Mouse (Mus musculus) cerebellum, adult 9-11 months (tissue): ENCODE measurements around the gene Flvcr1.

Source experiments
- DNase-seq: peaks from one replicate; pipeline ENCODE4 v3.0.0; 2022

Flvcr1 gene

DNA sequence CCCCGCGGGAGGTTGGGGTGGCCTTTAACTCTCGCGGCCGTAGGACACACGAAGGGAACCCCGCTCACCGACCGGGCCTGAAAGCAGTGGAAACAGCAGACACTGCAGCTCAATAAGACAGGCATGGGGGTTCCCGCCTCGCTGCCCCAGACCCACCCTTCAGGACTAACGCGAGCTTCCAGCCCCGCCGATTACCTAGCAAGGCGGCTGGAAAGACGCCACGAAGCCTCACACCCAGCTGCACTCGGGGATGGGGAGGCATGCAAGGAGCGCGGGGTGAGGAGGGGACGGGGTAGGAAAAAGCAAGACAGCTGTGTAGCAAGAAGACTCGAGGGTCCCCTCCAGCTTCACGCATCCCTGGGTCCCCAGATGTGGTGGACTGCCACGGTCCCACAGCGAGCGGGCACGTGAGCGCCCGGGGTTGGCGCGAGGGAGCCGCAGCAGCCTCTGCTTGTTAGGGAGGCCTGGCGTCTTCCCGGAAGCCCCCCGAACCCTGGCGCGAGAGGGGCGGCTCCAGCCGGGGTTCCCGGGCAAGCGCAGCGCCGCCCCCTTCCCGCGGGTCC is 47.4 kb downstream of the Flvcr1 start:
- DNase-seq: peak; percentile 18

DNA sequence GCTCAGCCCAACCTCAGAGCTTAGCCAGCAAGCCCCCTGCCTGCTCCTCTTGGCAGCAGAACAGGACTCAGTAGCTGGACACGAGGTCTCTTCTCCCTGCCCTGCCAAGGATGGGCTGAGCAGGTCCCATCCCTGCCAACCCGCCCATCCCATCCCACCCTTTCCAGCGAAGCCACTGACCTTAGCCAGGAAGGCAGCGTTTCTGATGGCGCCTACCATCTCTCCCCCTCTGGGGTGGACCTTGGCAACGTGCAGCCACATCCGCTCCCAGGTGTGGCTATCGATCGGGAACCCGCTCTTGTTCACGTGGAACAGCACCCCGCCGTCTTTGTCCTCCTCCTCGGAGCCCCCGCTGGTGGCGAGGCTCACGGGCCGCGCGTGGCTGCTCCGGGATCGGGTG is 48.0 kb downstream of the Flvcr1 start:
- DNase-seq: no peak

DNA sequence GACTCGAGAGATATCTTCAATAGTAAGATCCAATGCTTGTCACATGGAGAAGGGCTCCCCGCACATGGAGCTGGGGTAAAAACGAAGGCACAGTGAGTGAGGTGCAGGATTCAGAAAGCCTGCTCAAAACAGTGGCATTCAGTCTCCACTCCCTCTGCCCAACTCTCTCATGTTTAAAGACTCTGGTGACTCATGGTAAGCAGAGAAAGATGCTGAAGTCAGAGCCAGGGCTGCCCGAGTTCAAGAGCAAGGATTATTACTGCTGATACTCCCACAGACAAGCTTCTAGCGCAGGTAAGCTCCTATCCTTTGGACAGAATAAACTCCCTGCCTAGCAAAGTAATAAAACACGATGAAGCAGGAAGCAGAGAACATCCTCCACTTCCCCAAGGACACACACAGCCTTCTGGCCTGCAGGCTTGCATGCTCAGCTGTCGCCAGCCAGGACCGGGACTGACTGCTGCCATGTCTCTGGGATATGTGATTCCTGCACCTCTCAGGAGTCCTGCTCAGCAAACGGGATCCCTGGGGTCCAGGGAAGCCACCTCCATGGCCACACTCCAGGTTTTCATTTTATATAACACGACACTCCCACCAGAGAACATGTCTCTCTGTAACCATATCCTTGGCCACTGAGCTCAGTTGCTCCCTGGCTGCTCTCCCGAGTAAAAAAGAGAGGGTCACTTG is 48.9 kb downstream of the Flvcr1 start:
- DNase-seq: no peak

DNA sequence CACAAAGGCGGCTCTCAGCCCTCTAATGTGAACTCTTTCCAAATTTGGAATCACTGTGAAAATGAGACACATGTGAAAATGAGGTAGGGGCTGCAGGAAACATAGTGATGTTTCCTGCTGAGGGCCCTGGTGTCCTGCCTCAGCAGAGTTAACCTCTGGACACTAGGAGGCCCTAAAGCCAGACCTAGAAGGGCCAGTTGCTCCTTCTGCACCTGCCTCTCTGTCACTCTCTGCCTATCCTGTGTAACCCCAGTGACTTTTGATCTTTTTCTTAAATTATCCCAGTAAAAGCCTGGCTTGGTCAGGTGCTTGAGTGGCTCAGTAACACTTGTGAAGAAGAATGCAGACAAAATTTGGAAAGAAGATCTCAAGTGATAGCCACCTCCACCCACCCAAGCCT is 51.1 kb downstream of the Flvcr1 start:
- DNase-seq: no peak

DNA sequence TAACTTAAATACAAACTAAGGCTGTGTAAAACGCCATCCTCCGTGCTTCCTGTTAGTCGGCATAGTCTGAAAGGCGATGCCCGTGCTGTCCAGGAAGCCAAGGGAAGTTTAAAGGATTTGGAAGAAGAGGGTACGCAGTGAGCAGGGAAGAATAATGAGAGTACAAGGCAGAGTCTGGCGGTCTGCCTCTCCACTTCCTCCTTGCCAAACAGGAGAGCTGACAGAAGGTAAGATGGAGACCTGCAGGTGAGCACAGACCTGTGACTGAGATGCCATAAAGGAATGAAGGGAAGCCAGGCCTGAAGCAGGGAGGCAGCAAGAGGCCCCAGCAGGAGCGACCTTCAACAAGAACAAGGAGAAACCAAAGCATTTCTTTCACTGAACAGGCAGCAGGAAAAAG is 51.8 kb downstream of the Flvcr1 start:
- no peak for DNase-seq

DNA sequence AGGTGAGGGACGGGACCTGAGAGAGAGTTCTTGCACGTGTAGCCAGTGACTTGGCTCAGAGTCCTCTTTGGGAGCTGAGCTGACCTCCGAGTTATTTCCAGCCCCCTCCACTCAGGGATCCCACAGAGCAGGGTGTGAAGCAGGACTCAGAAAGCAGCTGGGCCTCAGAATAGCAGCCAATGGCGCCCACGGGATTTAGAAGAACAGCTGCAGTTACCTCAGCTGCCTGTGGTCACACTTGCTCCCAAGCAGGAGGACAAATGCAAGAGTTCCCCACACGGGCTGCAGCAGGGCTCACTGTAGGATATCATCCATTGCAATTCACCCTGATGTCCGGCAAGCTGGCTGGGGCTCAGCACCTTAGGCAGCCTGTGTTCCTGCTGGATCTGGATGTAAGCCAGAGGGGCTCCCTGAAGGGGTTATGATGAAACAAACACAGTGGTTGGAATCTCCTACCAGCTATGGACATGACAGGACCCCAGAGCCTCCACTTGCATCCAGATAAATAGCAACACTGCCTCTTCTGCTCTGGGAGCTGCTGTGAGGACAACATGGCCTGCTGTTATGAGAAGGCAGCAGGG is 53.3 kb downstream of the Flvcr1 start:
- DNase-seq: no peak

DNA sequence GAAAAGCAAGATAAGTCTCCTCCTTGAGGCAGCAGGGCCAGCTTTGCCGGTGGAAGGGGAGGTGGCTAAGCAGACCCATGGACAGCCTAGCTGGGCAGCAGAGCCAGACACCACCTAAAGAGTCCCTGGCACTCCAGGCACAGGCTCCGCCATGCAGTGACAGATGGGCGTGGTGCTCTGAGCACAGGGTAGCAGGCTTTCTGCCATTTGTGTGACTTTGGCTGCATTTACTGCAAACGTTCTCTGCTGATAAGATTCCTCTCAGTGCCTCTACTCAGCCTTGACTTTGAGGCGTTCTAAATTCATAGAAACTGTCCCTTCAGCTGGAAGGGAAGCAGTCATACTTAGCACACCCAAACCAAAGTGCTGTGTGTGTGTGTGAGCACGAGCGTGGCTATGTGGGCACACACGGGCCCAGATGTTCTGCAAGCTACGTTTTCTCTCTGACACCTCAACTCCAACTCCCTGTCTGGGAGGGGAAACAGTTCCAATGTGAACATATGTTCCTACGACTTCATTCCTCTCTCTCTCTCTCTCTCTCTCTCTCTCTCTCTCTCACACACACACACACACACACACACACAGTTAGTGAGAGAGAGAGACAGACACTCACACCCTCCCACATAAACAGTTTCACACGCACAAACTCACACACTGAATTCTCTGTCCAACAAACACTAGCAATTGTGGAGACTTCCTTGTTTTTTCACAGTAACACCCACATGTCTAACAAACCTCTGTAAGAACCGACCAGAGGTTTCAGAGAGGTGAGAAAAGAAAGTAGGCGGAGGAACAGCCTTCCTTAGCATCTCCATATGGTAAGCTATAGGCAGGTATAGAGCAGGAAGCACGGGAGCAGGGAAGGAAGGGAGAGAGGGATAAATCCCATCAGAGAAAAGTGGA is 54.0 kb downstream of the Flvcr1 start:
- peak; percentile 53 for DNase-seq

DNA sequence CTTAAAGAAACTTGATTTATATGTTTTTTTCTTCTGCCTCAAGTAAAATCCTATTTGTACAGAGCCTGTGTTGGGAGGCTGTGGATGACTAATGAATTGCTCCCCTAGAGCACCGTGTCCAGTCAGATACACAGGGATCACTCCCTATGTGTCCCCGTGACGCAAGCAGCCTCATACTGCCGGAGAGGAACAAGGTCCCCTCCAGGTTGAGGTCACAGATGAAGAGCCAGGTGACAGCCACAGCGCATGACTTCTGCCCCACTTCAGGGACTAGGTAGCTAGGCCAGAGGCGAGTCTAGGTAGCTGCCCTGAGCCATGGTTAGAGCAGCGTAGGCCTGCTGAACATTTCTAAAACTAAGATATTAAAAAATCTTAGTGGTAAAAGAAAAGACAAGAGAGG is 57.9 kb downstream of the Flvcr1 start:
- DNase-seq: no peak

DNA sequence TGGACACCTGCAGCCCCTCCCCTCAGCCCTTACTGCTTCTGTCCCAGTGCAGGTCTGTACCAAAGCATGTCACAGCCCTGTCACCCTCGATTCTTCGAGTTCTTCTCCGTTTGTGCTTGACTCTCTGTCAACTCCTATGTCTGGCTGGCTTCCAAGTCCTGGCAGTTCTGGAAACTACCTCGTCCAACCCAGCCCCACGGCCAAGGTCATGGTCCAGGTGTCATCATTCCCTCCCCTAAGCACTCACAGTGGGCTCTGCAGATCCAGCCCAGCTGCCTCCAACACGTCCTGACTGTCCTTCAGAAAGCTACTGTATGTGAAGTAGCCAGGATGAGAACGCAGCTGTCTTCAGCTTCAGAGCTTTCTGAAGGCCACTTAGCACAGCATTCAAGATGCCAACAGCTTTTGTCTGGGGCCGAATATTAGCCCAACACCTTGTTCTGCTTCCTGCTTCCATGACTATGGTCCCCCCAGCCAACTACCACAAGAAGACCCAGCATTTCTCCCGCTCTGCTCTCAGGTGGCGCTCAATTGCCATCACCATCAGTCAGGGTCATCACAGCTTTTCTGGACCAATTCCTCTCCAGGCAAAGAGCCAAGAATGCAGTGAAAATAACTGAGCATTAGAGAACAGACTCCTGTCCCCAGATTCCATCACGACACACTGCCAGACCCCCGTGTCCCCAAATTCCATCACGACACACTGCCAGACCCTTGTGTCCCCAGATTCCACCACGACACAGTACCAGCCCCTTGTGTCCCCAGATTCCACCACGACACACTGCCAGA is 60.8 kb downstream of the Flvcr1 start:
- no peak for DNase-seq

DNA sequence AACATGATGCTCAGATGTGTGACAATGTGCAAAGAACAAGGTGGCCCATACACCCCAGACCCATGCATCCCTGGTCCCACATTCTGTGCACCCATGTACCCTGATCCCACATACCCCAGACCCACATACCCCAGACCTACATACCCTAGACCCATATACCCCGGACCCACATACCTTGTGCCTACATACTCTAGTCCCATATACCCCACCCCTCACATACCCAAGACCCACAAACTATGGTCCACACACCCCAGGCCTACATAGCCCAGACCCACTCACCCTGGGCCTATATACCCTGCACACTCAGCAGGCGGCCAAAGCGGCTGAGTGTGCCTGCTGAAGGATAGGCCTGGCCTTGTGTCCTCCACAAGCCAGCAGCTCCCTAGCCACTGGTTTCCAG is 63.2 kb downstream of the Flvcr1 start:
- no peak for DNase-seq

DNA sequence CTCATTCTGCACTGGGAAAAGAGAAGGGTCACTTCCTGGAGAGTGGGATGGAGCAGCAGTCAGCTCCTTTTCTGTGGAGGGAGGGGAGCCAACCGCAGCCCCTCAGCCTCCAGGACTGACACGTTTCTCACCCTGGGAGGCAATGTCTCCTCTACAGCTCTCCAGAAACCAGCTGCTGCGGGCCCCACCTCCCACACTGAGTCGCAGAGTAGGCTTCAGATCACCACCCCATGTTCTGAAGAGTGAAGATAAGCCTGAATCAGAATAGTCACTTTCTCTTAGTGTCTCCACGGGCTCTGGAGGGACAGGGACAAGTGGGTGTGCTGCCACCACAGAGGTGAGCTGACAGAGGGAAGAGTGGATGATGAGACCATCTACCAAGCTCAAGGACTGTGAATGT is 67.1 kb downstream of the Flvcr1 start:
- no peak for DNase-seq
